ENCODE assay signal across 16 mouse cellular contexts in genomic region chr10:52760527-52760926, GRCm38 (mm10).
"Had no signal": no experiment of that assay in that cellular context is flagged by ENCODE, and none has a peak within 500 bp of the region (broad histone marks: within the 10 kb centered on the region; RNA-seq: fewer than 3 reads in every experiment).

No protein-coding gene starts in this region.

- DNase-seq: retina, postnatal 1 day; right cerebral cortex, adult 18-20 months; right cerebral cortex, postnatal 14 days; right cerebral cortex, postnatal 25 days; right cerebral cortex, postnatal 4 days; spleen, adult 18-20 months; thymus, adult 18-20 months; thymus, adult 2 months; thymus, postnatal 14 days; thymus, postnatal 25 days; thymus, postnatal 36 days; thymus, postnatal 4 days had no signal

- H3K36me3 ChIP-seq: neural tube, embryonic 13.5 days; neural tube, embryonic 15.5 days; stomach, embryonic 15.5 days had no signal

- H3K4me2 ChIP-seq: neural tube, embryonic 13.5 days; neural tube, embryonic 15.5 days; stomach, embryonic 15.5 days had no signal

- H3K4me1 ChIP-seq: neural tube, embryonic 13.5 days; neural tube, embryonic 15.5 days; stomach, embryonic 15.5 days had no signal

- H3K9me3 ChIP-seq: neural tube, embryonic 13.5 days; neural tube, embryonic 15.5 days; stomach, embryonic 15.5 days had no signal

- H3K4me3 ChIP-seq: neural tube, embryonic 13.5 days; neural tube, embryonic 15.5 days; stomach, embryonic 15.5 days had no signal

- H3K9ac ChIP-seq: neural tube, embryonic 13.5 days; neural tube, embryonic 15.5 days; stomach, embryonic 15.5 days had no signal

- H3K27me3 ChIP-seq: neural tube, embryonic 13.5 days; neural tube, embryonic 15.5 days; stomach, embryonic 15.5 days had no signal

- H3K27ac ChIP-seq: neural tube, embryonic 13.5 days; neural tube, embryonic 15.5 days; stomach, embryonic 15.5 days; stomach, postnatal 0 days had no signal
